In the genomic region with DNA sequence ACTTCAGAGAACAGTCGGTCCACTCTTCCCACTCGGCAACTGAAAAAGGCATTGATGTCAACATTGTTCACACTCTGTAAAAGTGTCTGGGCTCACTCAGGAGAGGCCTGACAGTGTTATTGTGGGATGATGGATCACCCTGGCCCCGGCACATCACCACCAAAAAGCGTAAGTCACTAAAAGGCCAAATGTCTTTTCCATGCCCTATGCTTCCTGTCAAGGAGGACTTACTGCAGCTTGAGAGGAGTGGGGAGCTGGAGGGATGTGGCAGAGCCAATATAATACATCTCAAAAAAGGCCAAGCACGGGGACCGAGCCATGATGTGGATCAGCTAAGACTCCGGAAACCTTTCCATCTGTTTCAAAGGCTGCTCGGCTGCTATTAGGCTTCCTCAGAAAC, we compare ENCODE assay signal across 20 mouse cellular contexts. TPM values are rescaled to one million over a fixed set of nuclear protein-coding genes. Genes with fewer than 3 reads are reported as not detected.
A peak's percentile ranks its signal among the peaks of the same experiment; 100 is the strongest.
DNase-seq lines count a peak whose midpoint lies in the region; ATAC-seq and TF ChIP-seq lines count a peak whose summit lies in the region.
"Had no signal": no experiment of that assay in that cellular context is flagged by ENCODE, and none has a peak within 500 bp of the region (broad histone marks: within the 10 kb centered on the region; RNA-seq: fewer than 3 reads in every experiment).

No protein-coding gene starts in this region.

- no peak for TF ChIP-seq POLR2A in kidney, adult 2 months (IDR thresholded peaks at IDR 0.05; ENCODE audit: low read depth, low read length)

- H3K9ac ChIP-seq in hindbrain, embryonic 12.5 days: no peak overlapping the region
- H3K9ac ChIP-seq in neural tube, embryonic 12.5 days: no peak overlapping the region
- no peak overlapping the region for H3K9ac ChIP-seq in intestine, postnatal 0 days (ENCODE audit: low read depth, low read length)
- H3K9ac ChIP-seq: embryonic facial prominence, embryonic 15.5 days; liver, embryonic 12.5 days; lung, embryonic 14.5 days had no signal

- H3K4me3 ChIP-seq in kidney, adult 2 months (ENCODE audit: insufficient read depth, low read depth, low read length): no peak overlapping the region
- no peak overlapping the region for H3K4me3 ChIP-seq in hindbrain, embryonic 12.5 days
- no peak overlapping the region for H3K4me3 ChIP-seq in neural tube, embryonic 12.5 days
- H3K4me3 ChIP-seq in intestine, postnatal 0 days (ENCODE audit: low read depth, low read length): no peak overlapping the region
- H3K4me3 ChIP-seq: embryonic facial prominence, embryonic 15.5 days; left cerebral cortex, adult 2 months; liver, embryonic 12.5 days had no signal

- no peaks in the 10 kb centered on the region for H3K4me1 ChIP-seq in kidney, adult 2 months (ENCODE audit: control insufficient read depth, insufficient read depth, low read length)
- H3K4me1 ChIP-seq in hindbrain, embryonic 12.5 days: peaks cover 5% of the 10 kb centered on the region; the same call in 1 of the 2 replicates
- peaks cover 8% of the 10 kb centered on the region; the same call in 1 of the 2 replicates for H3K4me1 ChIP-seq in neural tube, embryonic 12.5 days
- H3K4me1 ChIP-seq in intestine, postnatal 0 days (replicated peaks; ENCODE audit: control insufficient read depth, insufficient read depth, low read length): no peaks in the 10 kb centered on the region

- WGBS in kidney, adult 2 months: 49% methylated on average over 8 of the region's 8 CpGs
- WGBS in hindbrain, embryonic 12.5 days: 43% methylated on average over 8 of the region's 8 CpGs
- WGBS in neural tube, embryonic 12.5 days: 12% methylated on average over 8 of the region's 8 CpGs
- WGBS in intestine, postnatal 0 days: 58% methylated on average over 8 of the region's 8 CpGs

- H3K27ac ChIP-seq in kidney, adult 2 months (ENCODE audit: insufficient read depth, low read depth, low read length): no peak overlapping the region
- H3K27ac ChIP-seq in hindbrain, embryonic 12.5 days: no peak overlapping the region
- no peak overlapping the region for H3K27ac ChIP-seq in neural tube, embryonic 12.5 days
- H3K27ac ChIP-seq in intestine, postnatal 0 days (ENCODE audit: low read depth, low read length): no peak overlapping the region
- H3K27ac ChIP-seq: embryonic facial prominence, embryonic 15.5 days; left cerebral cortex, adult 2 months; liver, embryonic 12.5 days had no signal

- no peak overlapping the region for H3K4me2 ChIP-seq in hindbrain, embryonic 12.5 days (replicated peaks)
- H3K4me2 ChIP-seq in neural tube, embryonic 12.5 days (replicated peaks): no peak overlapping the region
- no peak overlapping the region for H3K4me2 ChIP-seq in intestine, postnatal 0 days (replicated peaks; ENCODE audit: low read depth)
- H3K4me2 ChIP-seq: embryonic facial prominence, embryonic 15.5 days; liver, embryonic 12.5 days; lung, embryonic 14.5 days had no signal

- H3K9me3 ChIP-seq in hindbrain, embryonic 12.5 days (replicated peaks): no peaks in the 10 kb centered on the region
- H3K9me3 ChIP-seq in neural tube, embryonic 12.5 days: no peaks in the 10 kb centered on the region
- no peaks in the 10 kb centered on the region for H3K9me3 ChIP-seq in intestine, postnatal 0 days (ENCODE audit: control insufficient read depth)
- H3K9me3 ChIP-seq: embryonic facial prominence, embryonic 15.5 days; liver, embryonic 12.5 days had no signal

- no peaks in the 10 kb centered on the region for H3K36me3 ChIP-seq in kidney, adult 2 months (ENCODE audit: control insufficient read depth, insufficient read depth, low read length)
- no peaks in the 10 kb centered on the region for H3K36me3 ChIP-seq in hindbrain, embryonic 12.5 days
- H3K36me3 ChIP-seq in neural tube, embryonic 12.5 days: no peaks in the 10 kb centered on the region
- no peaks in the 10 kb centered on the region for H3K36me3 ChIP-seq in intestine, postnatal 0 days (ENCODE audit: control insufficient read depth, insufficient read depth)
- H3K36me3 ChIP-seq: embryonic facial prominence, embryonic 15.5 days; liver, embryonic 12.5 days had no signal

- no peak for TF ChIP-seq CTCF in kidney, adult 2 months (conservative IDR thresholded peaks at IDR 0.05; ENCODE audit: insufficient read depth, insufficient read length, low read depth, low read length)
- TF ChIP-seq CTCF in intestine, postnatal 0 days (IDR thresholded peaks at IDR 0.05; ENCODE audit: low read depth): no peak

- no peaks in the 10 kb centered on the region for H3K27me3 ChIP-seq in kidney, adult 2 months (replicated peaks; ENCODE audit: control insufficient read depth, insufficient read depth, low read length)
- H3K27me3 ChIP-seq in hindbrain, embryonic 12.5 days: no peaks in the 10 kb centered on the region
- H3K27me3 ChIP-seq in neural tube, embryonic 12.5 days (replicated peaks): no peaks in the 10 kb centered on the region
- H3K27me3 ChIP-seq in intestine, postnatal 0 days (replicated peaks; ENCODE audit: control insufficient read depth, insufficient read depth, low read length): 0 out of 2 replicates have a peak, but pooled peaks cover 4% of the 10 kb centered on the region
- H3K27me3 ChIP-seq: embryonic facial prominence, embryonic 15.5 days; liver, embryonic 12.5 days; Patski had no signal

- peak; percentile 75 for ATAC-seq in hindbrain, embryonic 12.5 days (ENCODE audit: low FRiP score)
- ATAC-seq in neural tube, embryonic 12.5 days (ENCODE audit: low FRiP score, low read depth): peak; percentile 31; the same call in 1 of the 2 replicates
- no peak for ATAC-seq in intestine, postnatal 0 days
- ATAC-seq: activated CD4-positive, CD25-positive, alpha-beta regulatory T cell, adult 4 months; liver, embryonic 12.5 days; Patski had no signal

- peak; percentile 12 for DNase-seq in kidney, postnatal 14 days
- DNase-seq in kidney, adult 2 months: no peak
- peak; percentile 60 for DNase-seq in embryo, embryonic 10.5 days (ENCODE audit: low spot score)
- no peak for DNase-seq in frontal cortex, adult 2 months (ENCODE audit: extremely low spot score in 1 of 2, low spot score in 1 of 2)
- DNase-seq: adrenal gland, postnatal 14 days; cerebellum, adult 18-20 months; gastrocnemius, postnatal 36 days; heart, postnatal 10 days; lung, embryonic 14.5 days; midbrain, embryonic 14.5 days; right cerebral cortex, postnatal 25 days; thymus, postnatal 25 days had no signal

RNA-seq across cellular contexts. Expression of gene Fsip1, which starts 2.2 kb away (rescaled TPM):
- polyA plus RNA-seq in kidney, adult 2 months (2012; rRNA removed): 0.14 and 0.18 TPM in 2 replicates
- polyA plus RNA-seq in hindbrain, embryonic 12.5 days (2016; fragmentation: Nextera tagmentation; extraction: Ambion mirVana): 2.5 and 3.3 TPM in 2 replicates
- 1.5 and 2.5 TPM in 2 replicates for polyA plus RNA-seq in neural tube, embryonic 12.5 days (2016; fragmentation: Nextera tagmentation; extraction: Ambion mirVana)
- 0.50 and 0.80 TPM in 2 replicates for polyA plus RNA-seq in frontal cortex, adult 2 months (2012; rRNA removed)
- polyA plus RNA-seq in intestine, postnatal 0 days (2015; fragmentation: Nextera tagmentation; extraction: Ambion mirVana): 0.13 and 0.31 TPM in 2 replicates
- polyA plus RNA-seq: activated CD4-positive, CD25-positive, alpha-beta regulatory T cell, adult 4 months had no signal

Comparison
In these comparisons a context has a peak if more than half of its experiments do, and no peak if none do; other contexts are left out.
1. DNase-seq: peak in kidney, postnatal 14 days (single experiment) and embryo, embryonic 10.5 days (single experiment); none in kidney, adult 2 months (single experiment) and frontal cortex, adult 2 months (0 of 2).